8 mouse cellular contexts compared by ENCODE assay signal in the genomic region with DNA sequence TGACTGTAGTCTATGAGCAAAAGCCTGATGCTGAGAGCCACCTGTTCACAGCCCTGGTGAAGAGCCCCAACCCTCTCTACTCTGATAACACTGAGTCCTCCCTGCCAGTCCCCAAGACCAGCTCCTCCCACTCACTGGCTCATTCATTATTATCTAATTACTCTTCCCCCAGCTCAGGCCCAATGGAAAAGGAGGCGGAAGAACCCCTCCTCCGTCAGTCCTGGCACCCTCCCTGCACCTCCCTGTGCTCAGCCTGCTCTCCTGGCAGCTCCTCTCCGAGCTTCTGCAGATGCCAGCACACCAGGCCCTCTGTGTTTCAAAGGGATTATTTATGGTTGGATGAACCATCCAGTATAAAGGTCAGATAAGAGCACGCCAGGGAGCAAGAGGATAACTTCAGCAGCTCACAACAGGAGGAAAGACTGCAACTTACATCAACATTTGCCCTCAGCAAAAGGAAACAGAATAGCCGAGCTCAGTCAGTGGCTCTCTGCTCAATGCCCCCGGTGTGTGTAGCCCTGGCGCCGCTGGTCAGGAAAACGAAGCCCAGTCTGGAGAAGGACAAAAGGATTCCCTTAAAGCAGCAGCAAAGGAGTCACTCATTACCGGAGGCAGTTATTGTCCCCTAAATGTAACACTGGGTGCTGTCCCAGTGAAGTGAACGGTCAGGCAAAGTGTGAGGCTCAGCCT. TPM values are rescaled to one million over a fixed set of nuclear protein-coding genes. Genes with fewer than 3 reads are reported as not detected.
A peak's percentile ranks its signal among the peaks of the same experiment; 100 is the strongest.
DNase-seq lines count a peak whose midpoint lies in the region; ATAC-seq and TF ChIP-seq lines count a peak whose summit lies in the region.

No protein-coding gene starts in this region.

- H3K4me3 ChIP-seq in lung, embryonic 15.5 days = no peak overlapping the region
- H3K4me3 ChIP-seq in lung, adult 2 months (replicated peaks; ENCODE audit: extremely low read depth, low read depth, low read length) = no peak overlapping the region
- no peak overlapping the region for H3K4me3 ChIP-seq in hindbrain, embryonic 15.5 days
- no peak overlapping the region for H3K4me3 ChIP-seq in midbrain, embryonic 15.5 days

- H3K9ac ChIP-seq in lung, embryonic 15.5 days = no peak overlapping the region
- no peak overlapping the region for H3K9ac ChIP-seq in hindbrain, embryonic 15.5 days
- H3K9ac ChIP-seq in midbrain, embryonic 15.5 days = no peak overlapping the region

- peaks cover 6% of the 10 kb centered on the region; the same call in 1 of the 2 replicates for H3K4me1 ChIP-seq in lung, embryonic 15.5 days
- H3K4me1 ChIP-seq in lung, adult 2 months (ENCODE audit: control insufficient read depth, insufficient read depth, low read length) = no peaks in the 10 kb centered on the region; the same call in 1 of the 2 replicates
- peaks cover 26% of the 10 kb centered on the region for H3K4me1 ChIP-seq in hindbrain, embryonic 15.5 days (replicated peaks)
- peaks cover 18% of the 10 kb centered on the region for H3K4me1 ChIP-seq in midbrain, embryonic 15.5 days

- H3K27me3 ChIP-seq in lung, embryonic 15.5 days = no peaks in the 10 kb centered on the region
- no peaks in the 10 kb centered on the region for H3K27me3 ChIP-seq in hindbrain, embryonic 15.5 days
- H3K27me3 ChIP-seq in midbrain, embryonic 15.5 days (replicated peaks) = no peaks in the 10 kb centered on the region

- WGBS in lung, embryonic 15.5 days = 52% methylated on average over 11 of the region's 11 CpGs
- WGBS in lung, adult 2 months = 45% methylated on average over 11 of the region's 11 CpGs
- 8% methylated on average over 11 of the region's 11 CpGs for WGBS in hindbrain, embryonic 15.5 days
- WGBS in midbrain, embryonic 15.5 days = 6% methylated on average over 11 of the region's 11 CpGs

- intact Hi-C loops in gastrocnemius, postnatal 14 days (cut with DNase I; ENCODE audit: low total_unique reads) = no loop called here

- H3K4me2 ChIP-seq in lung, embryonic 15.5 days = no peak overlapping the region
- no peak overlapping the region for H3K4me2 ChIP-seq in hindbrain, embryonic 15.5 days
- H3K4me2 ChIP-seq in midbrain, embryonic 15.5 days = peak overlapping the region; percentile 5; the same call in 1 of the 2 replicates

- H3K9me3 ChIP-seq in lung, embryonic 15.5 days = no peaks in the 10 kb centered on the region
- H3K9me3 ChIP-seq in hindbrain, embryonic 15.5 days = no peaks in the 10 kb centered on the region
- H3K9me3 ChIP-seq in midbrain, embryonic 15.5 days = no peaks in the 10 kb centered on the region

- no peak for DNase-seq in lung, adult 2 months
- DNase-seq in cerebellum, postnatal 14 days = peak; percentile 92
- peak; percentile 86 for DNase-seq in gastrocnemius, postnatal 14 days
- peak; percentile 85 to 88 for DNase-seq in layer of hippocampus, postnatal 36 days
- DNase-seq in B cell, adult 2 months = no peak

- no peaks in the 10 kb centered on the region for H3K36me3 ChIP-seq in lung, embryonic 15.5 days
- H3K36me3 ChIP-seq in hindbrain, embryonic 15.5 days = no peaks in the 10 kb centered on the region
- no peaks in the 10 kb centered on the region for H3K36me3 ChIP-seq in midbrain, embryonic 15.5 days (replicated peaks)

- no peak for TF ChIP-seq CTCF in lung, adult 2 months (IDR thresholded peaks at IDR 0.05; ENCODE audit: insufficient read depth, low read length)

- no peak for TF ChIP-seq POLR2A in lung, adult 2 months (IDR thresholded peaks at IDR 0.05; ENCODE audit: borderline replicate concordance, extremely low read depth, low read depth, low read length)

- H3K27ac ChIP-seq in lung, embryonic 15.5 days = no peak overlapping the region
- peak overlapping the region; percentile 68 for H3K27ac ChIP-seq in hindbrain, embryonic 15.5 days (replicated peaks)
- H3K27ac ChIP-seq in midbrain, embryonic 15.5 days = 0 out of 2 replicates have a peak overlapping the region, but pooled peaks have one; percentile 23

- ATAC-seq in lung, embryonic 15.5 days (ENCODE audit: borderline replicate concordance, extremely low read depth, low FRiP score, low TSS enrichment) = 0 out of 2 replicates have a peak, but pooled peaks have one; percentile 25
- ATAC-seq in hindbrain, embryonic 15.5 days (ENCODE audit: low FRiP score, low read depth) = peak; percentile 77
- peak; percentile 57 for ATAC-seq in midbrain, embryonic 15.5 days (replicated peaks)

RNA-seq across cellular contexts. Expression of a gene that starts 16.4 kb away (rescaled TPM):
- 9.7 and 10.0 TPM in 2 replicates for polyA plus RNA-seq in lung, embryonic 15.5 days (2015; fragmentation: Nextera tagmentation; extraction: Ambion mirVana)
- polyA plus RNA-seq in lung, adult 2 months (2012; rRNA removed) = 15.0 and 23.3 TPM in 2 replicates
- total RNA-seq in gastrocnemius, postnatal 14 days (2021) = 100 to 1,000 TPM; 126 to 130 TPM
- polyA plus RNA-seq in hindbrain, embryonic 15.5 days (2015; fragmentation: Nextera tagmentation; extraction: Ambion mirVana) = 14.3 and 14.8 TPM in 2 replicates
- total RNA-seq in layer of hippocampus, postnatal 36 days (2021) = 100 to 1,000 TPM in 1 of 2 experiments, 10 to 100 TPM in 1; 96.5 to 108 TPM
- polyA plus RNA-seq in midbrain, embryonic 15.5 days (2015; fragmentation: Nextera tagmentation; extraction: Ambion mirVana) = 13.4 and 15.1 TPM in 2 replicates

Comparison
In these comparisons a context has a peak if more than half of its experiments do, and no peak if none do; other contexts are left out.
1. ATAC-seq: peak in every context shown above with its lines; median percentile 77 in hindbrain, embryonic 15.5 days; 57 in midbrain, embryonic 15.5 days; 25 in lung, embryonic 15.5 days.
2. DNase-seq: peak in cerebellum, postnatal 14 days (2 of 2), gastrocnemius, postnatal 14 days (single experiment) and layer of hippocampus, postnatal 36 days (2 of 2); none in lung, adult 2 months (single experiment) and B cell, adult 2 months (0 of 2).